24 mouse cellular contexts compared by ENCODE assay signal in genomic region chr16:33870224-33870785, GRCm38 (mm10). TPM values are rescaled to one million over a fixed set of nuclear protein-coding genes. Genes with fewer than 3 reads are reported as not detected.
DNase-seq lines count a peak whose midpoint lies in the region; ATAC-seq and TF ChIP-seq lines count a peak whose summit lies in the region.
"Had no signal": no experiment of that assay in that cellular context is flagged by ENCODE, and none has a peak within 500 bp of the region (broad histone marks: within the 10 kb centered on the region; RNA-seq: fewer than 3 reads in every experiment).

No protein-coding gene starts in this region.

- no peaks in the 10 kb centered on the region for H3K36me3 ChIP-seq in heart, embryonic 14.5 days (ENCODE audit: control insufficient read depth, insufficient read depth, low read length)
- peaks cover 7% of the 10 kb centered on the region; the same call in 1 of the 2 replicates for H3K36me3 ChIP-seq in embryonic facial prominence, embryonic 15.5 days
- peaks cover 18% of the 10 kb centered on the region for H3K36me3 ChIP-seq in limb, embryonic 13.5 days
- H3K36me3 ChIP-seq in stomach, embryonic 16.5 days (ENCODE audit: control insufficient read depth, insufficient read depth, low read length) = peaks cover 7% of the 10 kb centered on the region; the same call in 1 of the 2 replicates
- no peaks in the 10 kb centered on the region for H3K36me3 ChIP-seq in hindbrain, embryonic 11.5 days (ENCODE audit: control insufficient read depth, insufficient read depth, low read length)
- H3K36me3 ChIP-seq: forebrain, embryonic 15.5 days; midbrain, embryonic 12.5 days had no signal

- H3K4me2 ChIP-seq in heart, embryonic 14.5 days (ENCODE audit: low read length) = no peak overlapping the region
- H3K4me2 ChIP-seq in embryonic facial prominence, embryonic 15.5 days (replicated peaks) = no peak overlapping the region
- H3K4me2 ChIP-seq in limb, embryonic 13.5 days (replicated peaks) = no peak overlapping the region
- H3K4me2 ChIP-seq in stomach, embryonic 16.5 days (ENCODE audit: low read depth, low read length) = no peak overlapping the region
- H3K4me2 ChIP-seq in hindbrain, embryonic 11.5 days (replicated peaks; ENCODE audit: low read depth, low read length) = no peak overlapping the region
- H3K4me2 ChIP-seq: forebrain, embryonic 15.5 days; heart, embryonic 13.5 days; hindbrain, embryonic 14.5 days; liver, embryonic 11.5 days; midbrain, embryonic 12.5 days had no signal

- no peak for DNase-seq in heart, adult 11 months
- no peak for DNase-seq in left cerebral cortex, adult 2 months (ENCODE audit: extremely low spot score in 1 of 2, low spot score in 2 of 2)
- DNase-seq in hindbrain, embryonic 11.5 days (ENCODE audit: low spot score) = no peak
- DNase-seq: adrenal gland, postnatal 36 days; cerebellum, adult 9-10 months; gastrocnemius, postnatal 14 days; heart, adult 2 months; heart, postnatal 36 days; kidney, postnatal 25 days; lung, adult 18-20 months; lung, postnatal 14 days; right cerebral cortex, postnatal 14 days had no signal

- intact Hi-C loops in left cerebral cortex, adult 2 months (cut with DNase I) = no loop called here

- WGBS in heart, embryonic 14.5 days = 89% methylated on average over 3 of the region's 3 CpGs
- WGBS in embryonic facial prominence, embryonic 15.5 days = 45% methylated on average over 3 of the region's 3 CpGs
- 79% methylated on average over 3 of the region's 3 CpGs for WGBS in limb, embryonic 13.5 days
- 59% methylated on average over 3 of the region's 3 CpGs for WGBS in stomach, embryonic 16.5 days
- 74% methylated on average over 3 of the region's 3 CpGs for WGBS in hindbrain, embryonic 11.5 days

- H3K4me3 ChIP-seq in heart, embryonic 14.5 days (ENCODE audit: control insufficient read depth in 1 of 2, insufficient read depth in 1 of 2, low read depth in 1 of 2, low read length in 2 of 2) = no peak overlapping the region
- H3K4me3 ChIP-seq in embryonic facial prominence, embryonic 15.5 days (replicated peaks) = no peak overlapping the region
- no peak overlapping the region for H3K4me3 ChIP-seq in limb, embryonic 13.5 days
- H3K4me3 ChIP-seq in stomach, embryonic 16.5 days (replicated peaks; ENCODE audit: low read length) = no peak overlapping the region
- H3K4me3 ChIP-seq in left cerebral cortex, adult 2 months = no peak overlapping the region
- H3K4me3 ChIP-seq in hindbrain, embryonic 11.5 days (ENCODE audit: low read depth, low read length) = no peak overlapping the region
- H3K4me3 ChIP-seq: forebrain, embryonic 15.5 days; heart, adult 2 months; heart, embryonic 13.5 days; midbrain, embryonic 12.5 days had no signal

- peak; percentile 31; the same call in 1 of the 2 replicates for ATAC-seq in heart, embryonic 14.5 days (ENCODE audit: insufficient number of reproducible peaks, insufficient read depth, low FRiP score, low read depth)
- no peak for ATAC-seq in embryonic facial prominence, embryonic 15.5 days (ENCODE audit: insufficient number of reproducible peaks, low FRiP score, low TSS enrichment, low read depth)
- ATAC-seq in limb, embryonic 13.5 days (ENCODE audit: low FRiP score, low read depth) = peak; percentile 45; the same call in 1 of the 2 replicates
- ATAC-seq in stomach, embryonic 16.5 days (ENCODE audit: insufficient read depth, low FRiP score) = peak; percentile 18; the same call in 1 of the 2 replicates
- ATAC-seq in monocyte, adult 5-6 weeks (replicated peaks; ENCODE audit: insufficient number of reproducible peaks, low FRiP score, low TSS enrichment, poor library complexity, severe bottlenecking) = no peak
- ATAC-seq in hindbrain, embryonic 11.5 days (ENCODE audit: low FRiP score) = no peak
- ATAC-seq: CD4-positive, CD25-positive, alpha-beta regulatory T cell, adult 4 months; inflammation-experienced regulatory T-cells, adult 6 months had no signal

- H3K27me3 ChIP-seq in heart, embryonic 14.5 days (ENCODE audit: control insufficient read depth, insufficient read depth, low read length) = no peaks in the 10 kb centered on the region
- no peaks in the 10 kb centered on the region for H3K27me3 ChIP-seq in embryonic facial prominence, embryonic 15.5 days
- no peaks in the 10 kb centered on the region for H3K27me3 ChIP-seq in limb, embryonic 13.5 days
- H3K27me3 ChIP-seq in stomach, embryonic 16.5 days (ENCODE audit: control insufficient read depth, insufficient read depth, low read length) = no peaks in the 10 kb centered on the region
- H3K27me3 ChIP-seq in hindbrain, embryonic 11.5 days (ENCODE audit: control insufficient read depth, insufficient read depth, low read length) = no peaks in the 10 kb centered on the region
- H3K27me3 ChIP-seq: forebrain, embryonic 15.5 days; heart, embryonic 13.5 days; midbrain, embryonic 12.5 days had no signal

- no peaks in the 10 kb centered on the region for H3K9me3 ChIP-seq in heart, embryonic 14.5 days (ENCODE audit: control insufficient read depth, low read length)
- no peaks in the 10 kb centered on the region for H3K9me3 ChIP-seq in embryonic facial prominence, embryonic 15.5 days (replicated peaks)
- no peaks in the 10 kb centered on the region for H3K9me3 ChIP-seq in limb, embryonic 13.5 days
- no peaks in the 10 kb centered on the region for H3K9me3 ChIP-seq in stomach, embryonic 16.5 days (replicated peaks; ENCODE audit: control insufficient read depth, low read length)
- H3K9me3 ChIP-seq in hindbrain, embryonic 11.5 days (ENCODE audit: control insufficient read depth, low read length) = no peaks in the 10 kb centered on the region
- H3K9me3 ChIP-seq: forebrain, embryonic 15.5 days; midbrain, embryonic 12.5 days had no signal

- no peak overlapping the region for H3K9ac ChIP-seq in heart, embryonic 14.5 days (ENCODE audit: low read length)
- H3K9ac ChIP-seq in embryonic facial prominence, embryonic 15.5 days = no peak overlapping the region
- no peak overlapping the region for H3K9ac ChIP-seq in limb, embryonic 13.5 days
- peak overlapping the region; percentile 16; the same call in 1 of the 2 replicates for H3K9ac ChIP-seq in stomach, embryonic 16.5 days (ENCODE audit: low read length)
- H3K9ac ChIP-seq in hindbrain, embryonic 11.5 days (ENCODE audit: low read depth, low read length) = no peak overlapping the region
- H3K9ac ChIP-seq: forebrain, embryonic 15.5 days; heart, embryonic 13.5 days; hindbrain, embryonic 14.5 days; midbrain, embryonic 12.5 days had no signal

- no peak for TF ChIP-seq CTCF in left cerebral cortex, adult 2 months (IDR thresholded peaks at IDR 0.05)

- H3K27ac ChIP-seq in heart, embryonic 14.5 days (replicated peaks in 1 of 2; ENCODE audit: control insufficient read depth in 1 of 2, insufficient read depth in 1 of 2, low read depth in 2 of 2, low read length in 2 of 2) = no peak overlapping the region
- H3K27ac ChIP-seq in embryonic facial prominence, embryonic 15.5 days (replicated peaks) = peak overlapping the region; percentile 85
- H3K27ac ChIP-seq in limb, embryonic 13.5 days = peak overlapping the region; percentile 72
- H3K27ac ChIP-seq in stomach, embryonic 16.5 days (ENCODE audit: low read length) = peak overlapping the region; percentile 84
- H3K27ac ChIP-seq in left cerebral cortex, adult 2 months = no peak overlapping the region
- H3K27ac ChIP-seq in hindbrain, embryonic 11.5 days (ENCODE audit: low read depth, low read length) = no peak overlapping the region
- H3K27ac ChIP-seq: forebrain, embryonic 15.5 days; heart, adult 2 months; heart, embryonic 13.5 days; hindbrain, embryonic 14.5 days; midbrain, embryonic 12.5 days had no signal

- peaks cover 13 to 22% of the 10 kb centered on the region in 2 experiments for H3K4me1 ChIP-seq in heart, embryonic 14.5 days (ENCODE audit: control insufficient read depth in 2 of 2, insufficient read depth in 2 of 2, low read length in 2 of 2)
- H3K4me1 ChIP-seq in embryonic facial prominence, embryonic 15.5 days = peaks cover 49% of the 10 kb centered on the region
- peaks cover 36% of the 10 kb centered on the region for H3K4me1 ChIP-seq in limb, embryonic 13.5 days
- H3K4me1 ChIP-seq in stomach, embryonic 16.5 days (ENCODE audit: control insufficient read depth, insufficient read depth, low read length) = peaks cover 23% of the 10 kb centered on the region
- no peaks in the 10 kb centered on the region for H3K4me1 ChIP-seq in hindbrain, embryonic 11.5 days (replicated peaks; ENCODE audit: control insufficient read depth, insufficient read depth, low read length)
- H3K4me1 ChIP-seq: midbrain, embryonic 12.5 days had no signal

RNA-seq across cellular contexts. Expression of gene Itgb5, which starts 40.8 kb away (rescaled TPM):
- polyA plus RNA-seq in heart, embryonic 14.5 days (2014; fragmentation: Nextera tagmentation; extraction: Ambion mirVana) = 87.8 and 96.2 TPM in 2 replicates
- polyA plus RNA-seq in embryonic facial prominence, embryonic 15.5 days (2015; fragmentation: Nextera tagmentation; extraction: Ambion mirVana) = 118 and 123 TPM in 2 replicates
- 59.6 and 61.0 TPM in 2 replicates for polyA plus RNA-seq in limb, embryonic 13.5 days (2015; fragmentation: Nextera tagmentation; extraction: Ambion mirVana)
- 15.0 and 15.2 TPM in 2 replicates for polyA plus RNA-seq in stomach, embryonic 16.5 days (2015; fragmentation: Nextera tagmentation; extraction: Ambion mirVana)
- total RNA-seq in left cerebral cortex, adult 2 months (2021) = 10 to 100 TPM; 36.0 to 36.8 TPM
- 77.9 to 109 TPM (median 85.1 TPM) in 3 replicates for total RNA-seq in monocyte, adult 5-6 weeks (2017)
- 21.7 and 25.5 TPM in 2 replicates for polyA plus RNA-seq in hindbrain, embryonic 11.5 days (2014; fragmentation: Nextera tagmentation; extraction: Ambion mirVana)

Comparison
In these comparisons a context has a peak if more than half of its experiments do, and no peak if none do; other contexts are left out.
1. ATAC-seq: peak in heart, embryonic 14.5 days (single experiment), limb, embryonic 13.5 days (single experiment) and stomach, embryonic 16.5 days (single experiment); none in embryonic facial prominence, embryonic 15.5 days (single experiment), monocyte, adult 5-6 weeks (single experiment) and hindbrain, embryonic 11.5 days (single experiment).
2. H3K27ac ChIP-seq: peak in embryonic facial prominence, embryonic 15.5 days (single experiment), limb, embryonic 13.5 days (single experiment) and stomach, embryonic 16.5 days (single experiment); none in heart, embryonic 14.5 days (0 of 2), left cerebral cortex, adult 2 months (single experiment) and hindbrain, embryonic 11.5 days (single experiment).